Mouse (Mus musculus): ENCODE results near the gene Tmem150b.

DNA sequence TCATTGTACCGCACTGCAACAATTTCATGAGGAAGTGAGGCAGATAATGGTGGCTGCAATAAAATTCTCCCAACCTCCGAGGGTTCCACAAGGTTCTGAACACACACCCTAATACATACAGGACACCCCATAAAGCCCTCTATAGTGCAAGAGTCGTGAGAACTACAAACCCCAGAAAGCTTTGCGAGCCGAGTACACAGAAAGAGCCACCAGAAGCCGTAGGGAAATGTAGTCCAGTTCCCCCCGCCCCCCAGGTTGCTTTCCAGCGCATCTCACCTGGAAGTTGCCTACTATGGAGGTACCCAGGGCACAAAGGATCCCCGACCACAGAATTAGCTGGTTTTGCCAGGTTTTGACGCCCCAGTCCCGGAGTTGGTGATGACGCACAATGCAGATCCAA lies 1.5 kb downstream of the Tmem150b start:
- no peak for TF ChIP-seq CTCF (IDR thresholded peaks at IDR 0.05; ENCODE audit: low read depth, low read length)
- no peak for TF ChIP-seq POLR2A (IDR thresholded peaks at IDR 0.05; ENCODE audit: borderline replicate concordance, low read depth, low read length)

All from bone marrow macrophage, adult 2 months (primary cell).